Mouse (Mus musculus) inflammation-experienced regulatory T-cells, adult 6 months (primary cell): ENCODE measurements around the gene Disc1. TPM values are rescaled to one million over a fixed set of nuclear protein-coding genes. Genes with fewer than 3 reads are reported as not detected.

Source experiments
- ATAC-seq: one replicate; pipeline ENCODE4 v1.8.0; 2017
- polyA plus RNA-seq, 3 experiments: library from polyadenylated mRNA; unstranded; fragments of 100-300 nt; shearing (Covaris generic); gene quantifications; one replicate each; pipeline ENCODE4 v1.2.1; 2017

The Disc1 gene
- polyA plus RNA-seq, 3 experiments from 2014 or later = 0.24 to 0.61 (median 0.40) TPM

GRCm38 (mm10) chr8:125128305-125128704 lies 74.3 kb downstream of the Disc1 start:
- ATAC-seq = no peak

GRCm38 (mm10) chr8:125130835-125131234 lies 76.8 kb downstream of the Disc1 start:
- ATAC-seq = no peak

DNA sequence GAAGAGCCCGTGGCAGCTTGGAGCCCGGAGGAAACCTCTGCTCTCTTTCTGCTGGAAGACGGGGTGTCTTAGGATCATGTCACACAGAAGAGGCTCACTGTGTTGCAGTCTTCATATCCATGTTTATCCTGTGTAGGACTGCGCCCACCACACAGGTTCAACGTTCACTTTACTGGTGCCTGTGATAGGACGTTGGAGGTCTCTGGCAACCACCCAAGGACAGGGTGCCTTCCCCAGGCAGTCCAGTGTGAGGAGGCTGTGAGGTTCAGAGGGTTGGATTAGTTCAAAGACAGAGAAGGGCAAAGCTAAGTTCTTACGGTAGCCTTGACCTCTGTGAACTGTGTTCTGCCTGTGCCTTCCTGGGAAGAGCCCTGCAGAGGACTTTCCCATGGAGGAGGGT lies 77.3 kb downstream of the Disc1 start:
- ATAC-seq = no peak

GRCm38 (mm10) chr8:125133685-125134114 lies 79.7 kb downstream of the Disc1 start:
- ATAC-seq = no peak

- no peak for ATAC-seq
Observed at GRCm38 (mm10) chr8:125134876-125135275, 80.9 kb downstream of the Disc1 start.

DNA sequence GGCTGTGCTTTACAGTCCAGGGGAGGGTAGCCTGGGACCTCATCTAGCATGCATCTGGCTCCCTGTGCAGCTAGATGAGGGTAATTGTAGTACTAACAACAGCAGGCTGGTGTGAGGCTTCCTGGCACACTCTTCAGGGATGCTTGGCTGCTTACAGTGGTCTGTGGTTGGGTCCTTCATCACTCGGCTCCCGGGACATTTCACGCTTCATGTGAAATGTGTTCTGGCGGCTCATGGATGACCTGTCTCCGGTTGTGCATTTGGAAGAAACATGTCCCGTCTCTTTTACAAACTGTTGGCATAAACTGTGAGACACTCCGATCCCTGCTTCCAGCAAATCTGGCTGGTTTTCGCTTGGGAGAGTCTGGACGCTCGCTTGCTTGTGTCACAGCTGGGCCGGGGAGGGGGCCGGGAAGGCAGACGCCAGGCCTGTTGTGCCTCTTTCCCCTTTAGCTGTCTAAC lies 85.7 kb downstream of the Disc1 start:
- ATAC-seq = no peak

GRCm38 (mm10) chr8:125140965-125141364 lies 87.0 kb downstream of the Disc1 start:
- no peak for ATAC-seq

- ATAC-seq = no peak
Observed at GRCm38 (mm10) chr8:125156863-125157640, 103.1 kb downstream of the Disc1 start.

GRCm38 (mm10) chr8:125157641-125158005 lies 103.6 kb downstream of the Disc1 start:
- no peak for ATAC-seq

DNA sequence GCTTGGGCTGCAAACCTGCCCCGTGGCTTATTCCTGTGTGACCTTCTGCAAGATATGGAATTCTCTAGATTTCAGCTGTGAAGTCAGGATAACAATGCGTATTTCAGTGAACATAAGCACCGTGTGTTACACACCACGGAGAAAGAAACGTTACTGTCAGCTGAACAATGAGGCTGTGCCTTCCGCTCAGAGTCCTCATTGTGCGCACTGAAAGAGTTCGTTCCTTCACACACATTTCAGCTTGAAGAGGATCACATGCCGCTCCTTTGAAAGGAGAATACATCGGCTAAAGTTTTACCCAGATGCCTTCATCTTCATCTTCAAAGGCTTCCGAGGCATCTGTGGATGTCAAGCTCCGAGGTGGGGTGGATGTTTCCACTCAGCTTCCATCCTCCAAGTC lies 105.4 kb downstream of the Disc1 start:
- no peak for ATAC-seq

DNA sequence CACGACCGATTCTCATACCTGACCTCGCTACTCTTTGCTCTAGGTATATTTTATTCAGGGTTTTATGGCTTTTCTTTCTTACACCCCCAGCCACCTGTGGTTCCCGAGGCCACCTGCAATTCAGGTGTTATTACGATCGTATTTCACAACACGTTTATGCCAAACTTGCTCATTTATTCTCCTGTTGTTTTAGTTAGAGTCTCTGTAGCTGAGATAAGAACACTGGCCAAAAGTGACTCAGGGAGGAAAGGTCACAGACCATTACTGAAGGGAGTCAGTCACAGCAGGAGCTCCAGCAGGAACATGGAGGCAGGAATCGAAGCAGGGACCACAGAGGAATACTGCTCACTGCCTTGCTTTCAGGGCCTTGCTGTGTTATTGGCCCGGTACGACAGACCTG lies 109.5 kb downstream of the Disc1 start:
- ATAC-seq = no peak

GRCm38 (mm10) chr8:125163906-125164305 lies 109.9 kb downstream of the Disc1 start:
- ATAC-seq = no peak

GRCm38 (mm10) chr8:125165505-125166446 lies 111.8 kb downstream of the Disc1 start:
- no peak for ATAC-seq

GRCm38 (mm10) chr8:125166545-125166944 lies 112.5 kb downstream of the Disc1 start:
- no peak for ATAC-seq

DNA sequence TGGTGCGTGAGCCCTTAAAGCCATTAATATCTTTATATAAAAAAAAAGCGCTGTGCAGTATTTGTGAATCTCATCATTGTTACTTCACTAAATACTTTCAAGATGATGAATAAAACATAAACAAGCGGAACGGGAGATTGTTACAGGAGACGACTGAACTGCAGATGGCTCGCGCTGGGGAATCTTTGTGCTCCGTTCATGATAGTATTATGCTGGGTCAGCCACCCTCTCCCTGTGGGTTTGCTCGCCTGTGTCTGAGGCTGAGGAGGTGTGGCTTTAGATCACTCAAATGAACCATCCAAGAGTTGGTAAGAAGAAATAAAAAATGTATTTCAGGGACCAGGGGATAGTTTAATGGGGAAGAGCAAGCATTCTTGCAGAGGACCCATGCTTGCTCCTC lies 113.0 kb downstream of the Disc1 start:
- no peak for ATAC-seq

DNA sequence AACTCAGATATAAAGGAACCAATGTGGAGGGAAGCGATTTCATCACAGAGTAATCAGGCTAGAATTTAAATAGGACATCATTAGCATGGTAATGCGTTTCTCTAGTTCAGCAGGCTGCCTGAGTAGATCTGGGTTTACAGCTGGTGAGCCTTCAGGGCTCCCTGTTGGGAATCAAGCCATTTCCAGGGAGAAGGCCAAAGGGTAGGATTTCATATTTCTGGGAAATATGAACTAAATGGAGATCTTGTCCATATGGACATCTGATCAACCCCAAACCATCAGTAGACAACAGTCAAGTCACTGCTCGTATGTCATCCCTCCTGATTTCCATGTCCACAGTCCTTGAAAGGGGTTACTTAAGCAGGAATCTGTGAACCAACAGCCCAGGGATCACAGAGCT lies 115.6 kb downstream of the Disc1 start:
- no peak for ATAC-seq

DNA sequence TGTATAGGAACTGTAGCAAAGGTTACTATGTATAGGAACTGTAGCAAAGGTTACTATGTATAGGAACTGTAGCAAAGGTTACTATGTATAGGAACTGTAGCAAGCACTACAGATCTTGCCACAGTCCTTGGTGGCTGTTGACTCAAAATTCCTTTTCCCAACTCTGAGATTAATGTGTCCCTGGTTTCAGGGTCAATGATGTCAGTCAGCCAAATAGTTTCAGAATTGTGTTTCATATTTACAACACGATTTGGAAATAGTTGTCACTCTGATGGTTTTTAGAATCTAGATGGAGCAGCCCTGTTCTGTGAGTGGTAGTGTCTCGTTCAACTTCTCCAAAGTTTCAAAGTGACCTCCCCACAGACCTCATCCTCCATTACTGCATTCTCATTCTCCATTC lies 117.5 kb downstream of the Disc1 start:
- no peak for ATAC-seq

DNA sequence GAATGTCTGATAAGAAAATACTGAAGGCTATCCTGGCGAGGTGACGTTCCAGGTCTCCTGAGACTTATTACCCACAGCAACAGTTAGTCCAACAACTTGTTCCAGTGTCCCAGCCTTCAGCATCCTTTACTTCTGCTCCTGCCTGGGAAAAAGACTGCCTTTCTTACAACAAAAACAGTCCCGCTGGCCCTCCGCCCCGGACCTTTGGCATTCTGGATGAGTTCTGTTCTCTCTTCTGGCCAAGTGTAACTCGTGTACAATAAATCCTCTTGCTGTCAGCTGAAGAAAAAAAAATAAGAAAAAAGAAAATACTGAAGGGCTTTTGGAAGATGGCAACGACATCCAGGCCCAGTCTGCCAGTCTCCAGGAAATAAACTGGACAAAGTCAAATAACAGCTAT lies 120.2 kb downstream of the Disc1 start:
- ATAC-seq = no peak

DNA sequence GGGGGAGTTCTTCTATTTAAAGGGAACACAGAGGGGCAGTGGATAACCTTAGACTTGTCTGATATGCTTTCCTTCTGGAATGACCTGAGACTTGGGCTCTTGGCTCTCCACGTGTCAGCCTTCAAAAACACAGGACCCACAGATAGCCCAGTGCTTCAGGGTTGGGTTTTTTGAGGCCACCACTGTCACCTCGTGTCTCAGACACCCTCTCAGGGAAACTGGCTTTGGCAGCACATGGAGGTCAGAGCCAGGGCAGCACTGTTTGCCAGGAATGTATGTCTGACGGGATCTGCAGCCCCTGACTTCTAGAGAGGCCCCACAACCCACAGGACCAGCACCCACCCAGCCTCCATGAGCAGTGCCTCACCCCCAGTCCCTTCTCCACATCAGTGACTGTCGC lies 120.9 kb downstream of the Disc1 start:
- no peak for ATAC-seq

- no peak for ATAC-seq
Observed at GRCm38 (mm10) chr8:125175661-125176060, 121.7 kb downstream of the Disc1 start.

DNA sequence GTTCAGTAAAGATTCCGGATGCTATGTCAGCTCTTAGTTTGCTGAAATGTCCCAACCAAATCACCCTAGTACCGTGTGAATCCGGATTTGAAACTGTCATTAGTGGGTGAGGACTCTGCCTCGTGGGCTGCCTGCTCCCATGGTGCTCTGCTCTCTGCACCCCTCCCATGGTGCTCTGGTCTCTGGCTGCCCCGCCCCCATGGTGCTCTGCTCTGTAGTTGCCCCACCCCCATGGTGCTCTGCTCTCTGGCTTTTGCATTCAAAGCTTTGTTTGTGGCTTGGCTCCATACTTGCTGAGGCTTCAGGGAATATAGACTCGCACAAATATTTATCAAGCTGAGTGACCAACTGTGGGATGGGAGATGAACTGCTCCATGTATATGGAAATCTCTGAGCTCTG lies 123.1 kb downstream of the Disc1 start:
- no peak for ATAC-seq

GRCm38 (mm10) chr8:125177958-125178357 lies 124.0 kb downstream of the Disc1 start:
- no peak for ATAC-seq
